Mouse (Mus musculus) lung, adult 2 months (tissue): ENCODE data around the gene Gpr139.

ENCODE experiments used
- CTCF ChIP-seq: fragments of 200-500 bp; IDR thresholded peaks from 2 replicates; pipeline ENCODE4 v1.5.1; 2011; ENCODE audit warnings: mild to moderate bottlenecking, low read length, control low read depth; ENCODE audit not compliant: insufficient read depth
- POLR2A ChIP-seq: fragments of 200-500 bp; IDR thresholded peaks from 2 replicates; pipeline ENCODE4 v1.6.1; 2011; ENCODE audit warnings: low read depth, mild to moderate bottlenecking, control low read depth, low read length, borderline replicate concordance; ENCODE audit errors: extremely low read depth

DNA sequence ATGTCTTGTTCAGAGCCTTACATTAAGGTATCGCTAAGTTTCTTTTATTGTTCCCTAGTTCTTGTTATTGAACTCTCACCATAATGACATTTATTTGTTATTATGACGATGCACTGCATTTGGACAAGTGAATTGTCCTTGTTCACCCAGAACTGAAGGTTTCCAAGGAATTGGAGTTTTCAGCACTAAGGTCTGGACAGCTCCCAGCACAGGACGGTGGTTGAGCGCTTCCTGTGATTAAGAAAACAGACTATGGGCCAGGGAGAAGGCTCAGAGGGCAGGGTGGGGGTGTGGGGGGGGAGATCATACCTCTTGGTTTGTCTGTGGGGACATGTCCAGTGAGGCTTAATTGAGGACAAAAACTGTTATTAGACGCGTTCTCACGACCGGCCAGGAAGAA, 72.6 kb downstream of the Gpr139 start:
- TF ChIP-seq CTCF = no peak
- TF ChIP-seq POLR2A = no peak
